Mouse (Mus musculus) ovary, adult 18-20 months (tissue): ENCODE measurements around the gene Zfp341.

ENCODE experiments used
- DNase-seq: peaks from one replicate; pipeline ENCODE4 v3.0.0; 2022; ENCODE audit warnings: low spot score, mixed read lengths

The Zfp341 gene

GRCm38 (mm10) chr2:154613118-154614115 is at the start of gene Zfp341, which contains the start of gene 4930519P11Rik:
TSS of gene Zfp341 (plus strand) at chr2:154613297.
TSS of gene 4930519P11Rik (minus strand) at chr2:154613437.
- peak; percentile 86 for DNase-seq

- no peak for DNase-seq
Measured at GRCm38 (mm10) chr2:154563612-154564170, 49.4 kb upstream of the Zfp341 start.

GRCm38 (mm10) chr2:154565562-154565961 is 47.5 kb upstream of the Zfp341 start:
- DNase-seq: no peak

- DNase-seq: no peak
Measured at GRCm38 (mm10) chr2:154566641-154567040, 46.5 kb upstream of the Zfp341 start.

GRCm38 (mm10) chr2:154567766-154568165 is 45.3 kb upstream of the Zfp341 start:
- DNase-seq: no peak

DNA sequence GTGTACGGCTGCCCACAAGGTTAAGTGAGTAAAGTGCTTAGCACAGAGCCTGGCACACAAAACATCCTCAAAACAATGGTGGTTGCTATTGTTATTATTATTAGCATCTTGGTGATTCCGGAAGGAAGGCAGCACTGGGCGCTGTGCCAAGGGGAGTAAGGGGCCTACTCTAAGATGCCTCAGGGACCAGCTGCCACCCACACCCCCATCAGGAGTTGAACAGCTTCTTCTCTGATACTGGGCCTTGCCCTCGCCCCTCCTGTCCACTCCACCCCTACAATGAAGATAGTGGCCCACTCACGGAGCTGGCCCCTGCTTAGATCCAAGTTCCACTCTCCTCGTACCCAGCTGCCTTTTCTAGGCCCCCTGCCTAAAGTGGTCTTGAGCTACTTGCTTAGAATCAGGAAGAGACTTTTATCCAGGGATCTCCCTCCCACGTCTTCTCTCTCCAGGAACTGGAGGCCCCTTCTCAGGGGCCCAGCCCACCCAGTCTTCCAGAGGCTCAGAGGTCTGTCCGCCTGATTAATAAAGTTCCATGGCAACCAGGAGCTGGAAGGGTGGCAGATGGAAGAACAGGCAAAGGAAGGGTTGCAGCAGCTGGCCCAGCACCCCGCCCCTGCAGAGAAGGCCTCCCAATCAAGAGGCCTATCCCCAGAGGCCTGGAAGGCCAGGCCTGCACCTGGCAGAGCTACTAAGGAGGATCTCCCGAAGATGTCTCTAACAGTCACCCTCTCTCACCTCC is 44.6 kb upstream of the Zfp341 start:
- no peak for DNase-seq

- no peak for DNase-seq
Measured at GRCm38 (mm10) chr2:154569071-154569748, 43.9 kb upstream of the Zfp341 start.

- DNase-seq: peak; percentile 91
Measured at GRCm38 (mm10) chr2:154569836-154570286, 43.2 kb upstream of the Zfp341 start, which contains the start of gene E2f1. TSS of gene E2f1 (minus strand) at chr2:154569892.

DNA sequence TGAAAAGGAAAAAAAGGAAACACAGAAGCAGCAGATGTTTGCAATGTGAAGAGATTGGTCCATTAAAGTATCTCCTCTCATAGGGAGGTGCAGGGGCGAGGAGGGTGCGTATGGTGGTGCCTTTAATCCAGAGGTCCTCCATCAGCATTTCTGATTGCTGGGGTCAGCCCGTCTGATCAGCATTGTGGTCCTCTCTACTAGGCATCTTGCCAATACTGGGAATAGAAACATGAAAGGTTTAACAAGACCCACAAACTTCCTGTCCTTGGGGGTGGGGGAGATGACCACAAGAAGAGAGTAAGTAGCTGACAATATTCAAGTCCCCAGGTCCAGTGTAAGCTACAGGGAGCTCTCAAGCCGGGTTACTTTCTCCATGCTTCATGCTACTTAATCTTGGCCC is 42.4 kb upstream of the Zfp341 start:
- no peak for DNase-seq

- no peak for DNase-seq
Measured at GRCm38 (mm10) chr2:154571266-154571665, 41.8 kb upstream of the Zfp341 start.

DNA sequence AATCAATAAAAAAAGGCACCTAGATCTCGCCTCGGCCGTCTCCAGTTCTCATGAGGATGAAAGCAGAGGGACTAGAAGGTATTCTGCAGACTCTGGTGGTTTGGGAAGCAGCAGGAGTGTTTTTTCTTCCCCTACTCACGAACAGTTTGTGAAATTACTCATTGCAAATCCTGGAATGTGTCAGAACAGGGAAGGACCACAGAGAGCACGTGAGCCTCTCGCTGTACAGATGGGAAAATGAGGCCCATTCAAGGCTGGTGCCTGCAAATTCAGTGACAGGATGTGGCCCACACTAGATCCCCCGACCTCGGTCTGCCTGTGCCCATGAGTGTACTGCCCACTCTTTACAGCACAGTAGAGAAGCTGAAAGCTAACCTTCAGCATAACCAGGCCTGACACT is 41.1 kb upstream of the Zfp341 start:
- no peak for DNase-seq

GRCm38 (mm10) chr2:154572996-154573395 is 40.1 kb upstream of the Zfp341 start:
- DNase-seq: no peak

DNA sequence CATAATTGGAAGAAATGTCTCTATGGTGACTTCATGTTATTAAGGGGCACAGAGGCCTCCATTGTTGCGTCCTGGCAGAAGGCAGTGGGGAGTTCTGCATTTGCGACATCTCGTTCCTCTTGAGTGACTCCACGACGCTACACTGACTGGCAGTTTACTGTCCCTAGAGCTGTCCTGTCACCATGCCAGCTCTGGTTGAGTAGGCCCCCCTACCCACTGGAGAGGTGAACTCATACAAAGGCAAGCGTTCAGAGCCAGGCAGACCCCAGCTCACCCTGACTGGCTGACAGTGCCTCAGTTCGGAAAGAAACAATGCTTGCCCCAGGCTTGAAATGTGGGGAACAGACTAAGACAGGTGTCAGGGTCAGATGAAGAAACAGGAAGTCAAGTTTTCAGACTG is 38.8 kb upstream of the Zfp341 start:
- DNase-seq: no peak

DNA sequence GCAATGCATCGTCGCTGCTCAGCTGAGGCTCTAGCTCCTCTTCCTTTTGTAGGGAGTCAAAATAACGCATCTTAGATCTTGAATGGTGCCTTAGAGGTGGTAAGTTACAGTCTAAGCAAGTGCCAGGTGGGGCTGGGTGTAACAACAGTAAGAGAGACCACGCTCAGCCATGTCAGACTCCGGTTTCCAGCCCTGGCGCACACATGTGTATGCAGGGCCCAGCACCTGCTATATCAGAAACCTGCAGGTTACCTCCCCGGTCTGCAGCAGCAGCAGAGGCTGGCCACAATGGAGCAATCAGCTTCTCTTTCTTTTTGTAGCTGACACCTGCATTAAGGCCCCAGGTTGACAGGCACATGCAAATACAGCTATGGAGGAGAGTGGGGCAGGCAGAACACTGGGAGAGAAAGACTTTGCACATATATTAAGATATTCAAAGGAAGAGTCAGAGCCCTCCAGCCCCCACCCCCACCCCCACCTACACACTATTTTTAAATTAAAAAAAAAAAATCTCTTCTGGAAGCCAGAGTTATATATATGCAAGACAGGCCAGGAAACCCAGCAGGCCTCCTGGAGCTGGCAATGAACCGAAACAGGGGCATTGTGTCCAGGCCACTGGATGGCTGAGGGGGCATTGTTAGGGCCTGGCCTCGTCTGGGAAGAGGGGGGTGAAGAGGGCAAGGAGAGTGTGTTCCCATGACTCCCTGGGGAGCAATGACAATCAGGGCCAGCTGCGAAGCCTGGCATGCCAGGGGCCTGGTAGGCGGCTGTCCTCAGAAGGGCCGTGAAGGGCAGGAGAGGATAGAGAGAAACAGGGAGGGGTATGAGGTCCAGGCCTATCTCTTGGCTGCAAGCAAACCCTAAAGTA is 36.0 kb upstream of the Zfp341 start:
- no peak for DNase-seq

DNA sequence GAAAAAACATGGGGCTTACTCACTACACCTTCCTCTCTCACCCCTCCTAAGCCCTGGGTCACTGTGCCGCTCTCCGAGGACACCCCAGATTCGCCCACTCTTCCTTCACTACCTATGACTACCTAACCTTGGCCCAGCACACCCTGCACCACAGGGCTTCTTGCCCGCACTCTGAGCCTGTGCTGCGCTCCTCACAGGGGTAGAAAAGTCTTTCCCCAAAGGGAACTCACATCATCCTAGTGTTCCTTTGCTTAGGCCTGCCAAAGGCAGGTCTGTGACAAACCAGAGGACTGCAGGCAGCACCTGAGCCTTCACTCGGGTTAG is 35.4 kb upstream of the Zfp341 start:
- DNase-seq: no peak

- no peak for DNase-seq
Measured at GRCm38 (mm10) chr2:154580586-154580985, 32.5 kb upstream of the Zfp341 start.

DNA sequence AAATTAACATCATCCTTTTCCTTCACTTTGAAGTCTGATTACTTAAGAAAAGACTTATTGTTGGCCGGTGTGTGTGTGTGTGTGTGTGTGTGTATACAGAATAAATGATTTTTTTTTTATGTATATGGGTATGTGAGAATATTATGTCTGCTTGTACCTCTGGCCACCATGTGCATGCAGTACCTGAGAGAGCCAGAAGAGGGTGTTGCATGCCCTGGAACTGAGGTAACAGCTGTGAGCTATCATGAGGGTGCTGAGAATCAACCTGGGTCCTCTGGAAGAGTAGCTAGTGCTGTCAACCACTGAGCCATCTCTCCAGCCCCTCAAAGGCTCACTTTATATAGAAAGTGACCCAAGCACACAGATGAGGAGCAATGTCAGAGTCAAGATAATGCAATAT is 31.7 kb upstream of the Zfp341 start:
- DNase-seq: no peak

GRCm38 (mm10) chr2:154583906-154584872 is 28.9 kb upstream of the Zfp341 start:
- no peak for DNase-seq

DNA sequence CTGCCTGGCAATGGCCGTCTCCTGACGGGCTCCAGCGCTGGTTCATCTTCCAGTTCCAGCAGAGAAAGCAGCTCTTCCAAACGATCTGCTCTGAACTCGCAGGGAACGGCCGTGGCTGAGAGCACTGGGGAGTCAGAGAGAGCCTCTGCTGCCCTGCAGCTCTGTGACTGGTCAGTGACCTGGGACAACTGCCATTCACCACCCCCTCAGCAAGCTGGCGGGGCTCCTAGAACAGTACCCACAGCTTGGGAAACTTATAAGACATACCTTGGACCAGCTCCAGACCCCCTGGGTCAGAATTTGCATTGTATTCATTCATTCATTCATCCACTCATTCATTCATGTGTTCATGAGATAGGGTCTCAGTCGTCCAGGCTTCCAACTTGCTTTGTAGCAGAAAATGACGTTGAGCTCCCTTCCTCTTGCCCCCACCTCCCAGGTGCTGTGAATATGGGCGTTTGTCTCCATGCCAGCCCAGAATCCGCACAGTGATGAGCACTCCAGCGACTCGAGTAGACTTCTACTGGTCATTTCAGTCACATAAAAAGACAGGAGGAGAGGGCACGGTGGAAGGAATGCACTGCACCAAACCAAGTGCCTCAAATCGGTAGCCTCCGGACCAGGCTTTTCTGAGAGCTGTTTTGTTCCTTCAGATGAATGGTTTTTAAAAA is 28.0 kb upstream of the Zfp341 start:
- no peak for DNase-seq
